Mouse (Mus musculus) urinary bladder, adult 2 months (tissue): ENCODE data around the gene Elovl4. TPM values are rescaled to one million over a fixed set of nuclear protein-coding genes. Genes with fewer than 3 reads are reported as not detected.

Experiments
- polyA plus RNA-seq: library from polyadenylated mRNA; depleted of rRNA; stranded (reverse); fragments of >200 nt; gene quantifications from 2 replicates; pipeline ENCODE4 v1.2.3, GENCODE M21; 2012; rRNA removed

Gene Elovl4
- polyA plus RNA-seq, 1 experiment: 8.9 TPM

Other genes with a start within 250 kb of the Elovl4 start
- 0.57 and 0.65 TPM in 2 replicates for gene Ttk, start 28.4 kb upstream of the Elovl4 start, polyA plus RNA-seq
- 44.2 and 51.1 TPM in 2 replicates for gene Bckdhb, start 118.9 kb upstream of the Elovl4 start, polyA plus RNA-seq